In genomic region chr13:28782497-28783246, GRCm38 (mm10) we compare ENCODE assay signal across 11 mouse cellular contexts.
DNase-seq lines count a peak whose midpoint lies in the region; ATAC-seq lines count a peak whose summit lies in the region.
"Had no signal": no experiment of that assay in that cellular context is flagged by ENCODE, and none has a peak within 500 bp of the region (broad histone marks: within the 10 kb centered on the region; RNA-seq: fewer than 3 reads in every experiment).

No protein-coding gene starts in this region.

- no peaks in the 10 kb centered on the region for H3K36me3 ChIP-seq in forebrain, embryonic 10.5 days (replicated peaks)
- no peaks in the 10 kb centered on the region for H3K36me3 ChIP-seq in hindbrain, embryonic 15.5 days
- H3K36me3 ChIP-seq: liver, embryonic 15.5 days had no signal

- DNase-seq in embryo, embryonic 10.5 days (ENCODE audit: low spot score): peak; percentile 77
- peak; percentile 36 for DNase-seq in forebrain, embryonic 10.5 days (ENCODE audit: extremely low spot score, low spot score)
- peak; percentile 29 for DNase-seq in neural tube, embryonic 10.5 days (ENCODE audit: extremely low spot score, low spot score)
- DNase-seq in ovary, adult 18-20 months (ENCODE audit: low spot score): no peak
- DNase-seq in liver: no peak
- DNase-seq: cerebellum, postnatal 14 days; heart, adult 11 months had no signal

- H3K4me2 ChIP-seq in hindbrain, embryonic 15.5 days: no peak overlapping the region
- H3K4me2 ChIP-seq: liver, embryonic 15.5 days had no signal

- WGBS in forebrain, embryonic 10.5 days: 22% methylated on average over 10 of the region's 10 CpGs
- 18% methylated on average over 10 of the region's 10 CpGs for WGBS in hindbrain, embryonic 15.5 days

- no peaks in the 10 kb centered on the region for H3K9me3 ChIP-seq in forebrain, embryonic 10.5 days
- no peaks in the 10 kb centered on the region for H3K9me3 ChIP-seq in hindbrain, embryonic 15.5 days
- H3K9me3 ChIP-seq: liver, embryonic 15.5 days had no signal

- no peak overlapping the region for H3K9ac ChIP-seq in hindbrain, embryonic 15.5 days
- H3K9ac ChIP-seq: liver, embryonic 15.5 days had no signal

- H3K27ac ChIP-seq in forebrain, embryonic 10.5 days: peak overlapping the region; percentile 90
- H3K27ac ChIP-seq in hindbrain, embryonic 15.5 days (replicated peaks): peak overlapping the region; percentile 67
- H3K27ac ChIP-seq: liver, embryonic 15.5 days had no signal

- peak overlapping the region; percentile 20; the same call in 1 of the 2 replicates for H3K4me3 ChIP-seq in forebrain, embryonic 10.5 days
- H3K4me3 ChIP-seq in hindbrain, embryonic 15.5 days: no peak overlapping the region
- H3K4me3 ChIP-seq: liver, embryonic 15.5 days had no signal

- peaks cover 87% of the 10 kb centered on the region for H3K4me1 ChIP-seq in forebrain, embryonic 10.5 days
- peaks cover 35% of the 10 kb centered on the region for H3K4me1 ChIP-seq in hindbrain, embryonic 15.5 days (replicated peaks)
- H3K4me1 ChIP-seq: liver, embryonic 15.5 days had no signal

- H3K27me3 ChIP-seq in forebrain, embryonic 10.5 days (ENCODE audit: poor library complexity, severe bottlenecking): no peaks in the 10 kb centered on the region
- H3K27me3 ChIP-seq in hindbrain, embryonic 15.5 days: no peaks in the 10 kb centered on the region
- H3K27me3 ChIP-seq: liver, embryonic 15.5 days had no signal

- ATAC-seq in hindbrain, embryonic 15.5 days (ENCODE audit: low FRiP score, low read depth): 0 out of 2 replicates have a peak, but pooled peaks have one; percentile 14
- no peak for ATAC-seq in granulocyte monocyte progenitor cell, adult 5-6 weeks (replicated peaks; ENCODE audit: poor library complexity, severe bottlenecking)
- no peak for ATAC-seq in frontal cortex, adult (ENCODE audit: low TSS enrichment)

Comparison
In these comparisons a context has a peak if more than half of its experiments do, and no peak if none do; other contexts are left out.
1. DNase-seq: peak in embryo, embryonic 10.5 days (single experiment), forebrain, embryonic 10.5 days (single experiment) and neural tube, embryonic 10.5 days (single experiment); none in ovary, adult 18-20 months (single experiment) and liver (single experiment).